Mouse (Mus musculus): ENCODE measurements around the gene Ptpn7.

- TF ChIP-seq CTCF (IDR thresholded peaks at IDR 0.05; ENCODE audit: control insufficient read depth, insufficient read depth, low read length) (no peak), POLR2A (IDR thresholded peaks at IDR 0.05; ENCODE audit: borderline replicate concordance, control insufficient read depth, low read depth, low read length) (no peak)
Measured at GRCm38 (mm10) chr1:135186427-135186826, 53.9 kb downstream of the Ptpn7 start.
